Mouse (Mus musculus): ENCODE results near the gene Enpp6. TPM values are rescaled to one million over a fixed set of nuclear protein-coding genes. Genes with fewer than 3 reads are reported as not detected.

Gene Enpp6
- total RNA-seq (2014; rRNA removed): 1.9 and 2.1 TPM in 2 replicates
- 0.48 and 0.80 TPM in 2 replicates for polyA plus RNA-seq (2015; fragmentation: Nextera tagmentation; extraction: Ambion mirVana)

GRCm38 (mm10) chr8:46986386-46987140, at the start of gene Enpp6:
Gene Enpp6, plus strand, starts transcription at chr8:46986887.
- TF ChIP-seq CTCF (IDR thresholded peaks at IDR 0.05): no peak
- H3K27me3 ChIP-seq (ENCODE audit: insufficient read depth, low read length): no peaks in the 10 kb centered on the region
- H3K4me1 ChIP-seq (ENCODE audit: insufficient read depth, low read length): 0 out of 2 replicates have a peak, but pooled peaks cover 2% of the 10 kb centered on the region
- no peak within 1 kb of the TSS for H3K9ac ChIP-seq (replicated peaks; ENCODE audit: low read length, poor library complexity, severe bottlenecking)
- no peaks in the 10 kb centered on the region for H3K36me3 ChIP-seq (ENCODE audit: insufficient read depth, low read length)
- no peaks in the 10 kb centered on the region for H3K9me3 ChIP-seq (ENCODE audit: low read length)
- no peak within 1 kb of the TSS for H3K27ac ChIP-seq (ENCODE audit: low read depth, low read length)
- H3K4me3 ChIP-seq (ENCODE audit: low read depth, low read length): no peak within 1 kb of the TSS
- DNase-seq (ENCODE audit: low spot score) (no peak), ATAC-seq (ENCODE audit: low FRiP score) (no peak)
- 91% methylated on average over 8 of the region's 8 CpGs for WGBS
- no peak within 1 kb of the TSS for H3K4me2 ChIP-seq (ENCODE audit: low read depth, low read length, poor library complexity, severe bottlenecking)

DNA sequence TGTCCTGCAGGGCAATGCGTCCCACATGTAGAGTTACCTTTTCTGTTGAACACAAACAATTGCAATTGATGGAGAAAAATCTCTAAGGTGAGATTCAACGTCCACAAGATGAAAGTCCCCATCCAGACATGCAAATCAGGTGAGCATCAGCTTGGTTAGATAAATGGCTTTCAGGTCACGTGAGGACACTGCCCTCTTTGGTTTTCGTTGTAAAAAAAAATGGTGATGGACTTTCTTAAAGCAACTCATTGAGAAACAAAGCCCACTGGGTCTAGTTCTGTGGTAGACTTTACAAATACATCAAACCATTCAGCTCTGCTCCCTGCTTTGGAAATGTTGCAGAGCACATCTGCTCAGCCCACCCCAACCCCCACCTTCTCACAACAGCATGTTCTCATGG, 48.5 kb upstream of the Enpp6 start:
- Histone ChIP-seq H3K9me3 (ENCODE audit: low read length) (no peaks in the 10 kb centered on the region), H3K4me2 (ENCODE audit: low read depth, low read length, poor library complexity, severe bottlenecking) (no peak overlapping the region), H3K27me3 (ENCODE audit: insufficient read depth, low read length) (no peaks in the 10 kb centered on the region), H3K4me1 (ENCODE audit: insufficient read depth, low read length) (no peaks in the 10 kb centered on the region), H3K4me3 (ENCODE audit: low read depth, low read length) (no peak overlapping the region), H3K9ac (replicated peaks; ENCODE audit: low read length, poor library complexity, severe bottlenecking) (no peak overlapping the region), H3K36me3 (ENCODE audit: insufficient read depth, low read length) (no peaks in the 10 kb centered on the region), H3K27ac (ENCODE audit: low read depth, low read length) (no peak overlapping the region)
- no peak for TF ChIP-seq CTCF (IDR thresholded peaks at IDR 0.05)
- WGBS: 88% methylated on average over 4 of the region's 4 CpGs
- DNase-seq (ENCODE audit: low spot score) (no peak), ATAC-seq (ENCODE audit: low FRiP score) (no peak)

DNA sequence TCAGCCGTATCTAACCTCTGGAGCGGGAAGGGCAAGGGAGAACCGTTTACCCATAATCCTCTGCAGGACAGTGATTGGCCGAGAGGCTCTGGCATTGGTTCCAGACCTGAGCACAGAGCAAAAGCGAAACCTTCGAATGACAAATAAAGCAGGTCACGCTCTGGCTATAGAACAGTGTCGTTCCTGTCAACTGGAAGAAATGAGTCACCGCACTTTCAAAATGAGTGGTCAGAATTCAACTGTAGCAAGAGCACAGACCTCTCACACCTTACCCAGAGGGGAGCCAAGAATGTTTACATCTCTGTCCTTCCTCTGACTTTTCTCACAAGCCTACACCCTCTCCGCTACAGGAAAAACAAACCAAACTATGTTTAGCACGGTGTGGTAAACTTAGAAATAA, 45.4 kb upstream of the Enpp6 start:
- H3K9me3 ChIP-seq (ENCODE audit: low read length): no peaks in the 10 kb centered on the region
- ATAC-seq (ENCODE audit: low FRiP score) (no peak), DNase-seq (ENCODE audit: low spot score) (peak; percentile 21)
- H3K9ac ChIP-seq (replicated peaks; ENCODE audit: low read length, poor library complexity, severe bottlenecking): no peak overlapping the region
- no peak overlapping the region for H3K27ac ChIP-seq (ENCODE audit: low read depth, low read length)
- H3K4me2 ChIP-seq (ENCODE audit: low read depth, low read length, poor library complexity, severe bottlenecking): no peak overlapping the region
- no peaks in the 10 kb centered on the region for H3K4me1 ChIP-seq (ENCODE audit: insufficient read depth, low read length)
- no peak overlapping the region for H3K4me3 ChIP-seq (ENCODE audit: low read depth, low read length)
- H3K27me3 ChIP-seq (ENCODE audit: insufficient read depth, low read length): no peaks in the 10 kb centered on the region
- WGBS: 69% methylated on average over 11 of the region's 11 CpGs
- TF ChIP-seq CTCF (IDR thresholded peaks at IDR 0.05): no peak
- no peaks in the 10 kb centered on the region for H3K36me3 ChIP-seq (ENCODE audit: insufficient read depth, low read length)

DNA sequence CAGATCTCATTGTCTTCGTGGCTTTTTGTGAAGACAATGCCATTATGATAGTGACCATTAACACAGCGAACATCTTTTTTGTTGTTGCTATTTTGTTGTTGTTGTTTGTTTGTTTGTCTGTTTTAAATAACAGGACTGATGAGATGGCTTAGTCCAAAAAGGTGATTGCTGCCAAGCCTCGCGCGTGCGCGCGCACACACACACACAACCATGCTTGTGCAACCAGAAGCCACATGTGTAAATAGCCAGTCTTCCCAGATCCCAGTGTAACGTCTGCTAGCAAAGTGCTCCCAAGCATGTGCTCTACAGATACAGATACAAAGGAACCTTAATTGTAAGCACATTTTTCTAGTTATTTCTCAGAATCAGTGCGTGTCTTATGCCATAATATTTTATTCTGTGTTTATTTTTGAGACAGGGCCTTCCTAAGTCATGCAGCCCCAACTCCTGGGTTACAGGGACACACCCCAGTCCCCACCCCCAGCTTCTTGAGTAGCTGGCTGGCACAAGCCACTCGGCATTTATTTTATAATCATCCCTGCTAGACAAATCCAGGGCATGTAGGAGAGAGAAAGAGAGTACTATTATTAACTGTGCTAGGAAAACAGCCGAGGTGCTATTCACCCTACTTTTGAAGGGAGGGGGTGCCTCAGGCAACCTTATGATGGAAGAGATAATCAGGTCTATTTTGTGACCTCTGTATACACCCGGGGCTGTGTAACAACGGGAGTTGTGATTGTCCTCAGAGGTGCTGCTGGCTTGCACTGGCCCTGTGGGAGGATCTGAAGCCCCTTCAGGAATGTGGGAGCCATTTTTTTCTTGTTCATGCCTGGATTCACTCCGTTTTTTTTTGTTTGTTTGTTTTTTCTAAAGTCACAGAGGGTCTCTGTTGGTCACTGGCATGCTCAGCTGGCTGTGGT, 44.7 kb upstream of the Enpp6 start:
- ATAC-seq (ENCODE audit: low FRiP score) (no peak), DNase-seq (ENCODE audit: low spot score) (no peak)
- H3K4me2 ChIP-seq (ENCODE audit: low read depth, low read length, poor library complexity, severe bottlenecking): no peak overlapping the region
- H3K36me3 ChIP-seq (ENCODE audit: insufficient read depth, low read length): no peaks in the 10 kb centered on the region
- H3K27ac ChIP-seq (ENCODE audit: low read depth, low read length): no peak overlapping the region
- WGBS: 72% methylated on average over 15 of the region's 15 CpGs
- no peaks in the 10 kb centered on the region for H3K27me3 ChIP-seq (ENCODE audit: insufficient read depth, low read length)
- TF ChIP-seq CTCF (IDR thresholded peaks at IDR 0.05): no peak
- no peaks in the 10 kb centered on the region for H3K9me3 ChIP-seq (ENCODE audit: low read length)
- H3K9ac ChIP-seq (replicated peaks; ENCODE audit: low read length, poor library complexity, severe bottlenecking): no peak overlapping the region
- no peaks in the 10 kb centered on the region for H3K4me1 ChIP-seq (ENCODE audit: insufficient read depth, low read length)
- no peak overlapping the region for H3K4me3 ChIP-seq (ENCODE audit: low read depth, low read length)

GRCm38 (mm10) chr8:46942651-46943024, 44.0 kb upstream of the Enpp6 start:
- 90% methylated on average over 11 of the region's 11 CpGs for WGBS
- H3K9me3 ChIP-seq (ENCODE audit: low read length): no peaks in the 10 kb centered on the region
- DNase-seq (ENCODE audit: low spot score) (no peak), ATAC-seq (ENCODE audit: low FRiP score) (no peak)
- H3K4me1 ChIP-seq (ENCODE audit: insufficient read depth, low read length): no peaks in the 10 kb centered on the region
- H3K4me2 ChIP-seq (ENCODE audit: low read depth, low read length, poor library complexity, severe bottlenecking): no peak overlapping the region
- no peak for TF ChIP-seq CTCF (IDR thresholded peaks at IDR 0.05)
- H3K9ac ChIP-seq (replicated peaks; ENCODE audit: low read length, poor library complexity, severe bottlenecking): no peak overlapping the region
- no peak overlapping the region for H3K4me3 ChIP-seq (ENCODE audit: low read depth, low read length)
- H3K27me3 ChIP-seq (ENCODE audit: insufficient read depth, low read length): no peaks in the 10 kb centered on the region
- no peak overlapping the region for H3K27ac ChIP-seq (ENCODE audit: low read depth, low read length)
- no peaks in the 10 kb centered on the region for H3K36me3 ChIP-seq (ENCODE audit: insufficient read depth, low read length)

GRCm38 (mm10) chr8:46943337-46943736, 43.4 kb upstream of the Enpp6 start:
- ATAC-seq (ENCODE audit: low FRiP score) (no peak), DNase-seq (ENCODE audit: low spot score) (no peak)
- no peak for TF ChIP-seq CTCF (IDR thresholded peaks at IDR 0.05)
- H3K4me1 ChIP-seq (ENCODE audit: insufficient read depth, low read length): no peaks in the 10 kb centered on the region
- WGBS: 87% methylated on average over 4 of the region's 4 CpGs
- H3K27ac ChIP-seq (ENCODE audit: low read depth, low read length): no peak overlapping the region
- no peak overlapping the region for H3K9ac ChIP-seq (replicated peaks; ENCODE audit: low read length, poor library complexity, severe bottlenecking)
- no peaks in the 10 kb centered on the region for H3K36me3 ChIP-seq (ENCODE audit: insufficient read depth, low read length)
- no peaks in the 10 kb centered on the region for H3K27me3 ChIP-seq (ENCODE audit: insufficient read depth, low read length)
- H3K9me3 ChIP-seq (ENCODE audit: low read length): no peaks in the 10 kb centered on the region
- H3K4me3 ChIP-seq (ENCODE audit: low read depth, low read length): no peak overlapping the region
- no peak overlapping the region for H3K4me2 ChIP-seq (ENCODE audit: low read depth, low read length, poor library complexity, severe bottlenecking)
